Mouse (Mus musculus): ENCODE measurements at regions not wholly inside any gene's neighbourhood (a gene's known extent, or its start where the extent isn't known, plus 50 kb on each side); places are given as distances from the start of the nearest gene placed in this dataset.

GRCm38 (mm10) chr7:133521936-133522335, 80.0 kb downstream of the Tex36 start:
- no peak for DNase-seq (ENCODE audit: low spot score)

GRCm38 (mm10) chr7:133518926-133519325, 83.0 kb downstream of the Tex36 start:
- DNase-seq (ENCODE audit: low spot score) = no peak

GRCm38 (mm10) chr7:133517576-133517975, 84.4 kb downstream of the Tex36 start:
- DNase-seq (ENCODE audit: low spot score) = no peak

GRCm38 (mm10) chr7:133510926-133511325, 91.0 kb downstream of the Tex36 start:
- no peak for DNase-seq (ENCODE audit: low spot score)

GRCm38 (mm10) chr7:133509486-133509885, 92.5 kb downstream of the Tex36 start:
- DNase-seq (ENCODE audit: low spot score) = no peak

GRCm38 (mm10) chr7:133508370-133509012, 93.5 kb downstream of the Tex36 start:
- DNase-seq (ENCODE audit: low spot score) = no peak

- no peak for DNase-seq (ENCODE audit: low spot score)
These were observed 96.3 kb downstream of the Tex36 start for GRCm38 (mm10) chr7:133505628-133506027.

- no peak for DNase-seq (ENCODE audit: low spot score)
These were observed 98.0 kb downstream of the Tex36 start for GRCm38 (mm10) chr7:133503946-133504345.

GRCm38 (mm10) chr7:133502731-133503130, 99.2 kb downstream of the Tex36 start:
- no peak for DNase-seq (ENCODE audit: low spot score)

- DNase-seq (ENCODE audit: low spot score) = no peak
These were observed 104.4 kb downstream of the Tex36 start for GRCm38 (mm10) chr7:133497551-133497950.

- DNase-seq (ENCODE audit: low spot score) = no peak
These were observed 106.9 kb downstream of the Tex36 start for GRCm38 (mm10) chr7:133494982-133495550.

- no peak for DNase-seq (ENCODE audit: low spot score)
These were observed 107.5 kb downstream of the Tex36 start for GRCm38 (mm10) chr7:133494256-133494981.

GRCm38 (mm10) chr7:133492626-133493025, 109.3 kb downstream of the Tex36 start:
- no peak for DNase-seq (ENCODE audit: low spot score)

GRCm38 (mm10) chr7:133487887-133488630, 113.9 kb downstream of the Tex36 start:
- no peak for DNase-seq (ENCODE audit: low spot score)

GRCm38 (mm10) chr7:133484430-133484841, 117.5 kb downstream of the Tex36 start:
- DNase-seq (ENCODE audit: low spot score) = no peak

- no peak for DNase-seq (ENCODE audit: low spot score)
These were observed 120.4 kb downstream of the Tex36 start for GRCm38 (mm10) chr7:133481529-133481928.

GRCm38 (mm10) chr7:133479679-133480078, 122.3 kb downstream of the Tex36 start:
- no peak for DNase-seq (ENCODE audit: low spot score)

- no peak for DNase-seq (ENCODE audit: low spot score)
These were observed 124.0 kb downstream of the Tex36 start for GRCm38 (mm10) chr7:133477933-133478332.

- DNase-seq (ENCODE audit: low spot score) = no peak
These were observed 124.7 kb downstream of the Tex36 start for GRCm38 (mm10) chr7:133477221-133477620.

GRCm38 (mm10) chr7:133471706-133472105, 130.3 kb downstream of the Tex36 start:
- no peak for DNase-seq (ENCODE audit: low spot score)

GRCm38 (mm10) chr7:133470620-133470958, 131.4 kb downstream of the Tex36 start:
- DNase-seq (ENCODE audit: low spot score) = no peak

Measured in thymus, postnatal 0 days (tissue).